Mouse (Mus musculus) urinary bladder, postnatal 10 days (tissue): Measurements from ENCODE around the gene Filip1l.

Experiments
- DNase-seq: peaks from one replicate; pipeline ENCODE4 v3.0.0; 2022; ENCODE audit warnings: low spot score

The Filip1l gene

DNA sequence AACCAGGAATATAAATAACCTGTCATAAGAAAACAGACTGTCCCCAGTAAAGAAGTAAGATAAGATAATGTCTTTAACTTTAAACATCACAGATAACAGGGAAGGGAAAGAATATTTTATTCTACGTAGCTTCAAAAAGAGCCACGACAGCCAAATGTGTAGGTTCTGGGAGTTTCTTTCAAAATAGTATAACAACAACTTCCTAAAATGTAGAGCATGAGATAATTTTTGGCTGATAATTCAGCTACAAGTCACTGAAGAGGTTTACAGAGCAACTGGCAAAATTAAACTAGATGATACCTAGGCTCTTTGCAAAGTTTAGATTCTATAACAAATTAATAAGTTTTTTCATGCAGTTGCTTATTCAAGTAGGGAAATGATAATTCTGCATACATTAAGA, 130.6 kb downstream of the Filip1l start:
- no peak for DNase-seq

DNA sequence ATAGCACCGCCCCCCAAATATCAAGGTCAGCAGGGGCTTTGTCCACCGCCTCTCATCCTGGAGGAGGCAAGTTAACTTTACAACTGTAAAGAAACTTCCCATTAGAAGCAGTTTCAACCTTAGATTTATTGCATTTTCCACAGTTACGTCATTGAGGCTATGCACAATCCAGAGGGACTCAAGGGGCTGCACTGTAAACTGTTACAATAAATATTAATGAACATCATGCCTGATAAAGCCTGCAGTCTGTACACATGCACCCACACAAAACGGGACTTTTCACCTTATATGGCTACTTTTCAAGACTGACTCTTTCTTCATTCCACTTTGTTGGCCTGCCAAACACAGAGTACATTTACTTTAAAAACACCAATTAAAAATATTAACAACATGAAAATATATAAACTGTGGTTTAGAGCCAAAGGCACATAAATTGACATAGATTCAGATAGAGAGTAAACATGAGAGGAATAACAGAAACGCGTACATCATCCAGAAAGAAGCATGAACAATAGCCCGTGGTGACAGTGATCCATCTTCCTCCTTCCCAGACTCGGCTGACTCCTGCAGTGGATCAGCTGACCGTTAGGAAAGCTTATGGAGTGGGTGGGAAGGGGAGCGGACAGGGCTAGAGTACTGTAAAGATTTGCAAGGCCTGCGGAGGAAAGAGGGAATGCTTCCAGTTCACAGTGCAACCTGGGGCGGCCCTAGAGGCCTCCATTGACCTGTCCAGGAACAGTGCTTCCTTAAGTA, 131.3 kb downstream of the Filip1l start:
- no peak for DNase-seq

DNA sequence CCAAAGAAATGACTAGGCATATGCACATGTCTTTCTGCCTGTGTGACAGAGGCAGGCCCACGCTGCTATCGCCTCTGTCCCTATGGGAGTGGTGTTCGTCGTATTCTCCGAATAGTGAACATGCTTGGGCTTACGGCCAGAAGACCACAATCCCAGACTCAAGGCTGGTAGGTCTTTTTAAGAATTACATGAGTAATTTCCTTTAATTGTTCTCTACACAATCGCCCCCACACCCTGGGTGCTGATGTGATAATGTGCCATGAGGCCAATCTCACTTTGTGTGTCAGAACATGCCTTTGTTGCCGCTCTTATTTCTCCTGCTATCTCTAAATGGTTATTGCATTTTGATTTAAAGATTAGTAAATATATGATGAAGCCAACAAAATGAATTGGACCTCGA, 132.4 kb downstream of the Filip1l start:
- DNase-seq: no peak

DNA sequence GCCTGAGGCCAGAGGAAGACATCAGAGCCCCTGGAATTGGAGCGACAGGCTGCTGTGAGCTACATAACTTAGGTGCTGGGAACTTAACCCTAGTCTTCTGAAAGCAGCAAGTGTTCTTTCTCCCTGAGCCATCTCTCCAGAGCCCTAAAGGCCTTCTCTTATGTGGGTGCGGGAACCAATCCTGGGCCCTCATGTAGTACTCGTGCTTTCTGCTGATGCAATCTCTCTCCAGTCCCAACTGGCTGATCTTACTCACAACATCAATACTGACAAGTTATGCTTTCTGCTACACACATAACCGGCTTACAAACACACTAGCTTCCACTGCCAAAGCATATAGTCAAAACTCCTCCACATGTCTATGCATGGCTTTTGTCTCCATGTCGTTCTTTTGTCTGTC, 133.4 kb downstream of the Filip1l start:
- DNase-seq: no peak

DNA sequence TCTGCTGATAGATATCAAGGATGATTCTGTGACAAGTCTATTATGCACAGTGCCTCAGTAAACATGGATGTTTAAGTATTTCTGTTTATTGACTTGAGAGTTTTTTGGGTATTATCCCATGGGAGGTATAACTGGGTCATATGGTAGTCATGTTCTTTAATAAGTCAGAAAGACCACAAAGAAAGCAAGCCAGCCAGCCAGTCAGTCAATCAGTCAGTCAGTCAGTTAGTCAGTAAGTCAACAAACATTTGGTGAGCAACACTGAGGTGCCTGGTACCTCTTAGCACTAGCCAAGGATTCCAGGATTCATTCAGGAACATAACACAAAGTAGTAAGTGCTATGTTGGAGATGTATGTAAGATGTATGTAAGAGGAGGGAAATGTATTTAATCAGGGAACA, 135.8 kb downstream of the Filip1l start:
- DNase-seq: no peak

DNA sequence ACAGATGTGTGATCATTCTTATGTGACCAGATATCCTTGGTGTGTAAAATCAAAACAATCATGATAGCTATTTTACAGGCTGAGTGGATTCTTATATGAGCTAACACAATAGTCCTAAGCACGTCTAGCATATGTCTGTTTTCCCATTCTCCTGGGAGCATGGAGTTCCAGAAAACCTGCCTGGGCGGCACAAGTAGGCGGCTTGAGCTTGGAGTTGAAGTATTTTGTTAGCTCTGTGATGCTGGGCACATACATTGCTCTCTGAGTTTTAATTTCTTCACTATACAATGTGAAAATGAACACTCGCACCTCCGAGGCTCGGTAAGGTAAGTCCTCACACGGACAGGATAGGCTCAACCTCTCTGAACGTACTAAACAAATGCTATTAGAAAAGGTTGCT, 137.8 kb downstream of the Filip1l start:
- no peak for DNase-seq

DNA sequence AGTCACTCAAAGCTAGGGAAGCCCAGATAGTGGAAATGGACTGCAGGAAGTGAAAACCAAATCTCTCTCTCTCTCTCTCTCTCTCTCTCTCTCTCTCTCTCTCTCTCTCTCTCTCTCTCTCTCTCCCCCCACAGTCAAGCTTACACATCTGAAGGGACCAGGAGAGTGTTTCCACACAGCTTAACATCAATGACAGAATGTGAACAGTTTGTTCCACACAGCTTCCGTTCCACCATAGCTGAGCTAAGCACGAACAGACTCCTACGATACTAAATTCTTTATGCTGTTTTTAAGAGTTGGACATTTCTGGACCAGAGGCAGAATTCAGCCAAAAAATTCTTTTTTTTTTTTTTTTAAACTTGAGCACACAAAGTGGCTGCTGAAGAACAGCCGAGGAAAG, 139.0 kb downstream of the Filip1l start:
- DNase-seq: no peak

- DNase-seq: no peak
These were observed 142.7 kb downstream of the Filip1l start for GRCm38 (mm10) chr16:57495476-57496203.

GRCm38 (mm10) chr16:57496437-57497173, 143.7 kb downstream of the Filip1l start:
- DNase-seq: no peak

DNA sequence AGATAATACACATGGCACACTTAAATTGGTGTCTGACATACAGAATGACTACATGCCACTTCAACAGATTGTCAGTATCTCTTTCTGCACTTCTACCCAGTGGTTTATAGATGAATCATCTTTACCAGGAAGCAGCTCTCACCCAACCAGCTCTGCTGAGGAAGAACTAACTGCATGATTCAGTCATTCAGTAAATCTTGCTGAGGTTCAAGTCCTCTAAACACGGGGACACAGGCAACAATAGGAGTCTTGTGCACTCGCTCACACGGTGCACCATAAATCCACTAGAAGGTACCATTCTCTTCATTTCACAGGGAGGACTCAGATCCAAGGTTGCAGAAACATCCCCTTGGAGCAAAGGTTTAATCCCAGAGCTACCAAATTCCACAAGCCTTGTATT, 148.0 kb downstream of the Filip1l start:
- DNase-seq: no peak

GRCm38 (mm10) chr16:57502230-57502629, 149.3 kb downstream of the Filip1l start:
- no peak for DNase-seq

GRCm38 (mm10) chr16:57502761-57503160, 149.9 kb downstream of the Filip1l start:
- no peak for DNase-seq

GRCm38 (mm10) chr16:57504728-57505127, 151.8 kb downstream of the Filip1l start:
- DNase-seq: no peak

DNA sequence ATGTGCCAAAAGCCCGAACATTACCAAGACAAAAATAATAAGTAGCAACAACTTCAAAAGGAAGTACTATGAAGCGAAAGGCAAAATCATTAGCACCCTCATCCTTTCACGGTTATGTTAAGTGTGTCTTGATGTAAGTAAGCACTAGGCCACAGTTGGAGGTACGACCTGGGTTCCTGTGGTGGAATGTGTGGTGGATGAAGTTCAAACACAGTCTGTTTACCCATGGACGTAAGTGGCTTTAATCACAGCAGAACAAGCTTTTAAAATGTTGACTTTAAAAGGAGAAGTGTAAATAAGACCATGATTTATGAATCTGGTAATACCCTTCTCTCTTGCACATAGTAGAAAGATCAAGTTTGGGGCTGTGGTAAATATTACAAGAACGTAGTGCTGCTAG, 153.2 kb downstream of the Filip1l start:
- DNase-seq: no peak

DNA sequence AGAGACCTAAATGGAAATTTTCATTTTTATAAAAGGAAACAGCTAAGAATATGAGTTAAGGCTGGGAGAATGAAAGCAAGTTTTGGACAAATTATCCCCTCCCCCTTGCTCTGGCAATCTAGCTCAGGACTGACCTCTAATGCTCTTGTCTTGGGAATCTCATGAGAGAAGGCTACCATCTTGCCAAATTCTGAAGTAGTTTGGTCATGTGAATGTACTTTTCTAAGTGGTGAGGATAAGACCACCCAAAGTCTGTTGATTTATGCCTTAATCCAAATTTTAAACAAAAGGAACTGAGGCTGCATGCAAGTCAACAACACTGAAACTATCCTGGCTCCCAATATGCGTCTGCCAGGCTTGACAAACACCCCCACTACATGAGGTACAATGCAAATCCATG, 155.5 kb downstream of the Filip1l start:
- DNase-seq: no peak

DNA sequence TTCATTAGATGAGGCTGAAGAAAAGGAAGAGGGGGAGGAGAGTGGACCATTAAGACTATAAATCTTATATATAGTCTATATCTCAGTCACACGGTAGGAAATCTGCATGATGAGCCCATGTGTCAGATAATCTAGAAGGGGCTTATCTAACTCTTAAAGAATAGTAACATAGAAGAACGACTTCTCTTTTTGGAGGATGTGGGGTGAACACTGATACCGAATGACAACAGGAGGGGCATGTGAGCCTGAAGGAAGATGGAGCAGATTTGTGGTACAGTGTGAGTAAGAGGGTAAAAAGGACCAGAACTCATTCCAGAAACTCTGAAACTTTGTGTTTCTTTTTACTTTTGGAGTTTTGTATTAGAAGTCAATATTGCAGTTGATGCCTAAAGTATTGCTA, 156.2 kb downstream of the Filip1l start:
- no peak for DNase-seq

GRCm38 (mm10) chr16:57513562-57513961, 160.7 kb downstream of the Filip1l start:
- no peak for DNase-seq

- no peak for DNase-seq
These were observed 161.5 kb downstream of the Filip1l start for GRCm38 (mm10) chr16:57514371-57514770.

- no peak for DNase-seq
These were observed 162.7 kb downstream of the Filip1l start for GRCm38 (mm10) chr16:57515636-57516035.

DNA sequence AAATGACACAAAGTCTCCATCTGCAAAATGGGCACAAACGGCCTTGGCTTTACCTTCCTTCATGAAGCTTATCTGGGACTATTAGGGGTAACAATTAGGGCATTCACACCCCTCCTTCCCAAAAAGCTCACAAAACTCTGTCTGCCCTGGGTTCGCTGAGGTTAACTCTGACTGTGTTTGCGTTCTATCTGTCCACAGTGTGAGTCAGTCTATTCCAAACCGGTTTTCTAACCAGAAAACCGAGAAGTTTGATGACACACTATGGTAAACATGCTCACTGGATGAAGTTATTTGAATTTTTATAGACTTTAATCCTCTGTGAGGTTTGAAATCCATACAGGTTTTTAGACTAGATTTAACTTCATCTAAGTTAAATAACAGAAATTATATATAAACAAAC, 172.2 kb downstream of the Filip1l start:
- no peak for DNase-seq

- no peak for DNase-seq
These were observed 172.6 kb downstream of the Filip1l start for GRCm38 (mm10) chr16:57525476-57525875.

- no peak for DNase-seq
These were observed 174.0 kb downstream of the Filip1l start for GRCm38 (mm10) chr16:57526893-57527292.

DNA sequence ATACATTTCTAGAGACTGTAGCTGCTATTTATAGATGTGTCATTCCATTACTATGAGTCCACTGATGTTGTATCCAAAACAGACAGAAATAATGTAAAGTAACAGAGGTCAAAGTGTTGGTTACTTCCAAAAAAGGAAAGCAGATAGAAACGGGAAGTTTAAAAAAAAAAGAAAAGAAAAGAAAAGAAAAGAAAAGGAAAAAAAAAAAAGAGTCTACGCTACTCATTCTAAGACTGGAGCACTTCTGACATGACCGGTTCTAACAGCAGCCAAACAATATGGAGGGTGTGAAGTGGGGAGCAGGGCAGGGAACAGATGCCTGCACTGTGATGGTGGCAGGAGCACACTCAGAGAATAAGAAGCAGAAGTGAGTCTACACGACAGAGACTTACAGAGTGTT, 175.6 kb downstream of the Filip1l start:
- no peak for DNase-seq
